Mouse (Mus musculus) CH12.LX (cell line): ENCODE results near the gene Zg16. TPM values are rescaled to one million over a fixed set of nuclear protein-coding genes. Genes with fewer than 3 reads are reported as not detected.

Source experiments
- DNase-seq: peaks from one replicate; pipeline ENCODE4 v3.0.0-alpha.2; 2013; ENCODE audit errors: extremely low read depth
- H3K27ac ChIP-seq: 2 replicates; pipeline ENCODE4 v1.5.1; 2012; ENCODE audit warnings: low read depth, mild to moderate bottlenecking, control low read depth, moderate library complexity; ENCODE audit not compliant: insufficient read depth
- H3K27me3 ChIP-seq: replicated peaks from 2 replicates; pipeline ENCODE3; 2012; ENCODE audit warnings: inconsistent platforms
- H3K36me3 ChIP-seq, 2 experiments: replicated peaks in 1 of 2; 2 replicates each; pipeline versions ENCODE3 to v1.6.1; 2012; ENCODE audit warnings: inconsistent platforms in 1 of 2, low read length in 1 of 2, mild to moderate bottlenecking in 1 of 2, mixed read lengths in 1 of 2, moderate library complexity in 1 of 2; ENCODE audit not compliant: control insufficient read depth in 1 of 2, insufficient read depth in 1 of 2
- H3K4me1 ChIP-seq, 2 experiments: 2 replicates each; pipeline ENCODE4 v1.6.1; 2012; ENCODE audit warnings: inconsistent platforms in 1 of 2, moderate library complexity in 1 of 2; ENCODE audit not compliant: insufficient read depth in 2 of 2, control insufficient read depth in 1 of 2
- H3K4me2 ChIP-seq: 2 replicates; pipeline ENCODE4 v1.6.1; 2012; ENCODE audit warnings: low read depth, mild to moderate bottlenecking, control low read depth; ENCODE audit not compliant: poor library complexity, insufficient read depth, severe bottlenecking
- H3K4me3 ChIP-seq, 3 experiments: fragments of 150-350 bp in 1 of 3; sonication (generic) in 1 of 3; replicated peaks in 1 of 3; 2 replicates each; pipeline versions ENCODE3 to v1.5.1; 2011 to 2012; ENCODE audit warnings: low read depth in 2 of 3, low read length in 2 of 3, mild to moderate bottlenecking in 2 of 3, moderate library complexity in 2 of 3, control low read depth in 1 of 3, improper control_type of control experiment in 1 of 3, inconsistent platforms in 1 of 3, mixed read lengths in 1 of 3; ENCODE audit not compliant: poor library complexity in 1 of 3
- H3K79me2 ChIP-seq: replicated peaks from 2 replicates; pipeline ENCODE4 v1.6.1; 2012; ENCODE audit warnings: mild to moderate bottlenecking, moderate library complexity; ENCODE audit not compliant: control insufficient read depth, poor library complexity, insufficient read depth, severe bottlenecking; ENCODE audit errors: extremely low read depth
- H3K9ac ChIP-seq: 2 replicates; pipeline ENCODE4 v1.6.1; 2012; ENCODE audit warnings: low read depth, mild to moderate bottlenecking, control low read depth, moderate library complexity; ENCODE audit not compliant: insufficient read depth
- H3K9me3 ChIP-seq: replicated peaks from 2 replicates; pipeline ENCODE3; 2012; ENCODE audit warnings: low read length, inconsistent platforms, mixed read lengths
- BHLHE40 ChIP-seq: IDR thresholded peaks from 2 replicates; pipeline ENCODE4 v1.6.1; 2011; ENCODE audit warnings: mild to moderate bottlenecking, low read depth, low read length, improper control_type of control experiment
- CHD1 ChIP-seq: IDR thresholded peaks from 2 replicates; pipeline ENCODE4 v1.6.1; 2012; ENCODE audit warnings: low read depth, low read length, improper control_type of control experiment, inconsistent platforms
- E2F4 ChIP-seq: IDR thresholded peaks from 2 replicates; pipeline ENCODE4 v1.6.1; 2011; ENCODE audit warnings: low read depth, low read length, improper control_type of control experiment; ENCODE audit not compliant: insufficient replicate concordance
- EP300 ChIP-seq: IDR thresholded peaks from 2 replicates; pipeline ENCODE4 v1.6.1; 2011; ENCODE audit warnings: low read length, improper control_type of control experiment
- JUN ChIP-seq: IDR thresholded peaks from 2 replicates; pipeline ENCODE4 v1.6.1; 2011; ENCODE audit warnings: low read depth, mild to moderate bottlenecking, low read length, improper control_type of control experiment, moderate library complexity; ENCODE audit not compliant: insufficient read depth
- MAX ChIP-seq: IDR thresholded peaks from 2 replicates; pipeline ENCODE4 v1.6.1; 2011; ENCODE audit warnings: low read length, improper control_type of control experiment
- MXI1 ChIP-seq: IDR thresholded peaks from 2 replicates; pipeline ENCODE4 v1.6.1; 2011; ENCODE audit warnings: mild to moderate bottlenecking, low read depth, low read length, improper control_type of control experiment
- NELFE ChIP-seq: IDR thresholded peaks from 2 replicates; pipeline ENCODE4 v1.6.1; 2011; ENCODE audit warnings: low read depth, low read length, improper control_type of control experiment
- NRF1 ChIP-seq: IDR thresholded peaks from 2 replicates; pipeline ENCODE4 v1.6.1; 2014; ENCODE audit warnings: low read depth, mild to moderate bottlenecking, inconsistent platforms, low read length, improper control_type of control experiment, moderate library complexity
- POLR2A ChIP-seq: IDR thresholded peaks from 2 replicates; pipeline ENCODE4 v1.6.1; 2011; ENCODE audit warnings: low read depth, mild to moderate bottlenecking, improper control_type of control experiment, low read length
- RCOR1 ChIP-seq: conservative IDR thresholded peaks from 2 replicates; pipeline ENCODE4 v1.6.1; 2012; ENCODE audit warnings: low read depth, mild to moderate bottlenecking, inconsistent platforms, low read length, improper control_type of control experiment
- SIN3A ChIP-seq: IDR thresholded peaks from 2 replicates; pipeline ENCODE4 v1.6.1; 2012; ENCODE audit warnings: low read length, improper control_type of control experiment, inconsistent platforms
- SMC3 ChIP-seq: IDR thresholded peaks from 2 replicates; pipeline ENCODE4 v1.6.1; 2011; ENCODE audit warnings: low read depth, low read length, improper control_type of control experiment
- TBP ChIP-seq: conservative IDR thresholded peaks from 2 replicates; pipeline ENCODE4 v1.6.1; 2011; ENCODE audit warnings: low read depth, low read length, improper control_type of control experiment
- TCF12 ChIP-seq: IDR thresholded peaks from 2 replicates; pipeline ENCODE4 v1.6.1; 2014; ENCODE audit warnings: low read depth, mild to moderate bottlenecking, inconsistent platforms, low read length, improper control_type of control experiment
- USF1 ChIP-seq: IDR thresholded peaks from 2 replicates; pipeline ENCODE4 v1.6.1; 2014; ENCODE audit warnings: low read depth, mild to moderate bottlenecking, inconsistent platforms, low read length, improper control_type of control experiment
- USF2 ChIP-seq: conservative IDR thresholded peaks from 2 replicates; pipeline ENCODE4 v1.6.1; 2011; ENCODE audit warnings: low read depth, low read length, improper control_type of control experiment
- ZC3H11A ChIP-seq: IDR thresholded peaks from 2 replicates; pipeline ENCODE4 v1.6.1; 2012; ENCODE audit warnings: low read depth, mild to moderate bottlenecking, inconsistent platforms, low read length, improper control_type of control experiment
- ZKSCAN1 ChIP-seq: IDR thresholded peaks from 2 replicates; pipeline ENCODE4 v1.6.1; 2012; ENCODE audit warnings: low read depth, inconsistent platforms, low read length, improper control_type of control experiment, borderline replicate concordance
- dilution Hi-C: fragments of 300-500 bp; cut with MboI; formaldehyde crosslinking; loops from 2 replicates; pipeline ENCODE4 v1.14.3; 2020; ENCODE audit warnings: low sequenced_read_pairs; ENCODE audit not compliant: extremely low pct_unique_long_range_greater_than_20kb, extremely low pct_ligation_motif_present
- in situ Hi-C: fragments of 300-500 bp; cut with MboI; formaldehyde crosslinking; loops from 3 replicates; pipeline ENCODE4 v1.14.3; 2019; ENCODE audit warnings: low sequenced_read_pairs, low pct_ligation_motif_present, low pct_unique_long_range_greater_than_20kb, mixed read lengths
- polyA plus RNA-seq: library from polyadenylated mRNA; unstranded; fragments of >175 nt; gene quantifications from 2 replicates; pipeline ENCODE4 v1.2.1, GENCODE M21; 2012; ENCODE audit warnings: low read depth; ENCODE audit not compliant: insufficient read length
- total RNA-seq, 2 experiments: library from RNA; depleted of rRNA; stranded (reverse); fragments of 300-350 nt in 1 of 2; fragments of >200 nt in 1 of 2; gene quantifications; 2 replicates each; pipeline ENCODE4 v1.2.3; 2012 to 2014

Zg16 gene
- total and polyA plus RNA-seq, 3 experiments, result not detected

- H3K27ac ChIP-seq, result no peak overlapping the region
- H3K4me1 ChIP-seq, result peaks cover 24 to 70% of the 10 kb centered on the region in 2 experiments
- H3K36me3 ChIP-seq, result peaks cover 19 to 55% of the 10 kb centered on the region in 2 experiments
- TF ChIP-seq SMC3, result no peak
- no peak for TF ChIP-seq SIN3A
- no peak for TF ChIP-seq POLR2A
- TF ChIP-seq ZC3H11A, result no peak
- no peak for TF ChIP-seq EP300
- TF ChIP-seq BHLHE40, result no peak
- TF ChIP-seq TCF12, result no peak
- no peak for TF ChIP-seq MXI1
- TF ChIP-seq RCOR1, result no peak
- TF ChIP-seq USF2, result no peak
- TF ChIP-seq NELFE, result no peak
- TF ChIP-seq ZKSCAN1, result no peak
- no peak for TF ChIP-seq E2F4
- TF ChIP-seq, all 38 proteins: peak for 0
- in situ Hi-C loops (loop anchor here (5.0 to 10.0 kb wide), 2 partner anchors 56 to 314 kb away; partner anchors contain the start of gene Coro1a), dilution Hi-C loops (no loop called here)
- Histone ChIP-seq H3K4me3 (no peak overlapping the region), H3K27me3 (no peaks in the 10 kb centered on the region), H3K9ac (no peak overlapping the region), H3K9me3 (no peaks in the 10 kb centered on the region), H3K79me2 (peaks cover 10% of the 10 kb centered on the region), H3K4me2 (no peak overlapping the region)
- DNase-seq, result no peak
Observed at GRCm38 (mm10) chr7:127018416-127019305, 68.5 kb downstream of the Zg16 start.

GRCm38 (mm10) chr7:127017950-127018345 is 69.2 kb downstream of the Zg16 start:
- peaks cover 23 to 70% of the 10 kb centered on the region in 2 experiments; a peak in 3 of 4 replicates for H3K4me1 ChIP-seq
- no peak overlapping the region for H3K4me3 ChIP-seq
- dilution Hi-C loops, result no loop called here
- H3K27me3 ChIP-seq, result no peaks in the 10 kb centered on the region
- in situ Hi-C loops, result loop anchor here (5.0 to 10.0 kb wide), 2 partner anchors 56 to 313 kb away; partner anchors contain the start of gene Coro1a
- no peaks in the 10 kb centered on the region for H3K9me3 ChIP-seq
- H3K36me3 ChIP-seq, result peaks cover 13 to 54% of the 10 kb centered on the region in 2 experiments
- H3K79me2 ChIP-seq, result peaks cover 12% of the 10 kb centered on the region
- H3K4me2 ChIP-seq, result no peak overlapping the region
- H3K27ac ChIP-seq, result no peak overlapping the region
- peak overlapping the region; percentile 10; the same call in 1 of the 2 replicates for H3K9ac ChIP-seq
- no peak for DNase-seq
- TF ChIP-seq TCF12 (no peak), JUN (no peak), ZKSCAN1 (no peak), CHD1 (no peak), TBP (no peak), USF1 (no peak), RCOR1 (no peak), NRF1 (no peak), MAX (no peak)
- TF ChIP-seq, all 38 proteins: peak for 0
